Mouse (Mus musculus) kidney, adult 2 months (tissue): ENCODE measurements around the gene Eml1.

Experiments
- CTCF ChIP-seq: fragments of 200-500 bp; conservative IDR thresholded peaks from 2 replicates; pipeline ENCODE4 v1.5.1; 2011; ENCODE audit warnings: low read depth, mild to moderate bottlenecking, control low read depth, low read length, moderate library complexity, mixed read lengths; ENCODE audit not compliant: insufficient read depth, insufficient read length
- POLR2A ChIP-seq: fragments of 200-500 bp; IDR thresholded peaks from one replicate; pipeline ENCODE4 v1.6.1; 2011; ENCODE audit warnings: low read depth, low read length, control low read depth

- TF ChIP-seq CTCF: peak; percentile 90
- TF ChIP-seq POLR2A: no peak
These were observed 7.0 kb upstream of the Eml1 start for GRCm38 (mm10) chr12:108363796-108364195.
